Comparison of ENCODE assay signal across 13 mouse cellular contexts in the genomic region with DNA sequence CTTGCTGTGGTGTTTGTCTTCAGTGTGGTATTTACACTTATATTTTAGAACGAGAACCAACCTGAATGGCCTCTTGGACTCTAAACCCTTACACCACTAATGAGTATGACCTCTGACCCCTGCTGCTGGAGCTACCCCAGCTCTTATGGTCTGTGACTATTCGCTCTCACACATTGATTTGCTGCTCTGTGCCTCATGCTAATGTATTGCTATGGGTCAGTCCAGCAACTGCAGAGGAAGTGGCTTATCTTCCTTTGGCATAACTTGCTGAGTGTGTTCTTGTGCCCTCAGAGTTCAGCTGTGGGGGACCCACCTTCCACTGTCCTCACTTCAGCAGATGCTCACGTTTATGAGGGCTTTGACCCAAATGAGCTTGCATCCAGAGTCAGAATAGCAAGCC. TPM values are rescaled to one million over a fixed set of nuclear protein-coding genes. Genes with fewer than 3 reads are reported as not detected.
DNase-seq lines count a peak whose midpoint lies in the region; ATAC-seq and TF ChIP-seq lines count a peak whose summit lies in the region.
"Had no signal": no experiment of that assay in that cellular context is flagged by ENCODE, and none has a peak within 500 bp of the region (broad histone marks: within the 10 kb centered on the region; RNA-seq: fewer than 3 reads in every experiment).

No protein-coding gene starts in this region.

- peaks cover 51% of the 10 kb centered on the region for H3K4me1 ChIP-seq in erythroblast, embryonic 14.5 days (ENCODE audit: control insufficient read depth)
- peaks cover 37% of the 10 kb centered on the region for H3K4me1 ChIP-seq in liver, postnatal 0 days (ENCODE audit: insufficient read depth)
- H3K4me1 ChIP-seq: midbrain, embryonic 15.5 days; neural tube, embryonic 15.5 days had no signal

- WGBS in liver, postnatal 0 days (ENCODE audit: insufficient replicate concordance): 33% methylated on average over 3 of the region's 3 CpGs

- ATAC-seq in liver, postnatal 0 days: peak; percentile 83
- ATAC-seq: midbrain, embryonic 15.5 days had no signal

- DNase-seq in c-Kit-positive CD71-positive TER-119-negative erythroid progenitor cells, embryonic 14.5 days (ENCODE audit: low read depth): peak; percentile 34
- peak; percentile 34 for DNase-seq in kidney, postnatal 10 days
- no peak for DNase-seq in liver, postnatal 0 days
- no peak for DNase-seq in urinary bladder, adult 2 months (ENCODE audit: low spot score)
- no peak for DNase-seq in neural tube, embryonic 10.5 days (ENCODE audit: extremely low spot score, low spot score)
- DNase-seq in frontal cortex, adult 2 months (ENCODE audit: extremely low spot score in 1 of 2, low spot score in 1 of 2): no peak
- DNase-seq: adrenal gland, postnatal 36 days; cerebellum, adult 18-20 months; right cerebral cortex, postnatal 4 days had no signal

- peak overlapping the region; percentile 46 for H3K4me3 ChIP-seq in erythroblast, embryonic 14.5 days (replicated peaks)
- H3K4me3 ChIP-seq in liver, postnatal 0 days (ENCODE audit: low read depth, low read length): no peak overlapping the region
- H3K4me3 ChIP-seq: midbrain, embryonic 15.5 days; neural tube, embryonic 15.5 days had no signal

- peaks cover 99% of the 10 kb centered on the region for H3K36me3 ChIP-seq in erythroblast, embryonic 14.5 days (ENCODE audit: control insufficient read depth)
- peaks cover 49% of the 10 kb centered on the region for H3K36me3 ChIP-seq in liver, postnatal 0 days (replicated peaks; ENCODE audit: insufficient read depth, low read length)

- H3K27me3 ChIP-seq in erythroblast, embryonic 14.5 days (ENCODE audit: control insufficient read depth): no peaks in the 10 kb centered on the region
- H3K27me3 ChIP-seq in liver, postnatal 0 days (ENCODE audit: insufficient read depth, low read length): no peaks in the 10 kb centered on the region
- H3K27me3 ChIP-seq: midbrain, embryonic 15.5 days; neural tube, embryonic 15.5 days had no signal

- no peak for TF ChIP-seq CTCF in liver, postnatal 0 days (IDR thresholded peaks at IDR 0.05; ENCODE audit: low read depth)

- peaks cover 5% of the 10 kb centered on the region for H3K9me3 ChIP-seq in erythroblast, embryonic 14.5 days (ENCODE audit: control insufficient read depth, low read length)
- 0 out of 2 replicates have a peak, but pooled peaks cover 3% of the 10 kb centered on the region for H3K9me3 ChIP-seq in liver, postnatal 0 days (ENCODE audit: low read length)
- H3K9me3 ChIP-seq: midbrain, embryonic 15.5 days; neural tube, embryonic 15.5 days had no signal

- peak overlapping the region; percentile 19 for H3K4me2 ChIP-seq in liver, postnatal 0 days (ENCODE audit: low read depth, low read length)
- H3K4me2 ChIP-seq: hindbrain, embryonic 14.5 days; midbrain, embryonic 15.5 days; neural tube, embryonic 15.5 days had no signal

- H3K27ac ChIP-seq in liver, postnatal 0 days (ENCODE audit: low read depth): peak overlapping the region; percentile 70
- H3K27ac ChIP-seq: hindbrain, embryonic 14.5 days; midbrain, embryonic 15.5 days; neural tube, embryonic 15.5 days had no signal

- no peak overlapping the region for H3K9ac ChIP-seq in liver, postnatal 0 days (replicated peaks)
- H3K9ac ChIP-seq: hindbrain, embryonic 14.5 days; midbrain, embryonic 15.5 days; neural tube, embryonic 15.5 days had no signal

- TF ChIP-seq EP300 in liver, postnatal 0 days (IDR thresholded peaks at IDR 0.05; ENCODE audit: low read depth): no peak

RNA-seq across cellular contexts. Expression of a gene that starts 24.7 kb away (rescaled TPM):
- polyA plus RNA-seq in erythroblast, embryonic 14.5 days (2012): 16.3 and 19.3 TPM in 2 replicates
- polyA plus RNA-seq in liver, postnatal 0 days (2015; fragmentation: Nextera tagmentation; extraction: Ambion mirVana): 63.7 and 71.9 TPM in 2 replicates
- 16.5 and 16.9 TPM in 2 replicates for polyA plus RNA-seq in urinary bladder, adult 2 months (2012; rRNA removed)
- 41.9 and 46.3 TPM in 2 replicates for polyA plus RNA-seq in frontal cortex, adult 2 months (2012; rRNA removed)

RNA-seq across cellular contexts. Expression of a gene that starts 43.9 kb away (rescaled TPM):
- polyA plus RNA-seq in erythroblast, embryonic 14.5 days (2012): 0.13 and 0.31 TPM in 2 replicates
- polyA plus RNA-seq in liver, postnatal 0 days (2015; fragmentation: Nextera tagmentation; extraction: Ambion mirVana): 73.3 and 76.3 TPM in 2 replicates
- 92.1 and 112 TPM in 2 replicates for polyA plus RNA-seq in urinary bladder, adult 2 months (2012; rRNA removed)
- polyA plus RNA-seq in frontal cortex, adult 2 months (2012; rRNA removed): 31.7 and 55.2 TPM in 2 replicates

Comparison
In these comparisons a context has a peak if more than half of its experiments do, and no peak if none do; other contexts are left out.
1. DNase-seq: peak in c-Kit-positive CD71-positive TER-119-negative erythroid progenitor cells, embryonic 14.5 days (single experiment) and kidney, postnatal 10 days (single experiment); none in liver, postnatal 0 days (single experiment), urinary bladder, adult 2 months (single experiment), neural tube, embryonic 10.5 days (single experiment) and frontal cortex, adult 2 months (0 of 2).
2. RNA of a gene that starts 43.9 kb away (polyA plus RNA-seq): 92.1 to 112 TPM in urinary bladder, adult 2 months, 73.3 to 76.3 TPM in liver, postnatal 0 days and 31.7 to 55.2 TPM in frontal cortex, adult 2 months; 0.13 to 0.31 TPM in erythroblast, embryonic 14.5 days; every median in the first group is over 10 times any median in the second.